Mouse (Mus musculus) midbrain, embryonic 16.5 days (tissue): ENCODE measurements around the gene Zfyve9. TPM values are rescaled to one million over a fixed set of nuclear protein-coding genes. Genes with fewer than 3 reads are reported as not detected.

Source experiments
- ATAC-seq: fragments of 200-750 bp; cut with Nextera tagmentation; 2 replicates; pipeline ENCODE4 v1.8.0; 2017; ENCODE audit warnings: moderate TSS enrichment
- H3K27ac ChIP-seq: fragments of 300-500 bp; sonication (generic); 2 replicates; pipeline ENCODE4 v1.5.1; 2014; ENCODE audit warnings: mild to moderate bottlenecking, low read length, mixed read lengths
- H3K27me3 ChIP-seq: fragments of 300-500 bp; sonication (generic); 2 replicates; pipeline ENCODE4 v1.6.1; 2014; ENCODE audit warnings: low read depth, low read length, mixed read lengths; ENCODE audit not compliant: control insufficient read depth, insufficient read depth
- H3K36me3 ChIP-seq: fragments of 300-500 bp; sonication (generic); 2 replicates; pipeline ENCODE4 v1.6.1; 2014; ENCODE audit warnings: mild to moderate bottlenecking, low read length, moderate library complexity, mixed read lengths; ENCODE audit not compliant: control insufficient read depth, insufficient read depth
- H3K4me1 ChIP-seq: fragments of 300-500 bp; sonication (generic); 2 replicates; pipeline ENCODE4 v1.6.1; 2014; ENCODE audit warnings: mild to moderate bottlenecking, low read length, mixed read lengths; ENCODE audit not compliant: control insufficient read depth, insufficient read depth
- H3K4me2 ChIP-seq: fragments of 300-500 bp; sonication (generic); 2 replicates; pipeline ENCODE4 v1.6.1; 2014; ENCODE audit warnings: mild to moderate bottlenecking, low read length, mixed read lengths
- H3K4me3 ChIP-seq: fragments of 300-500 bp; sonication (generic); 2 replicates; pipeline ENCODE4 v1.5.1; 2014; ENCODE audit warnings: low read depth, mild to moderate bottlenecking, low read length, moderate library complexity, mixed read lengths
- H3K9ac ChIP-seq: fragments of 300-500 bp; sonication (generic); 2 replicates; pipeline ENCODE4 v1.6.1; 2014; ENCODE audit warnings: low read depth, low read length, mixed read lengths
- H3K9me3 ChIP-seq: fragments of 300-500 bp; sonication (generic); replicated peaks from 2 replicates; pipeline ENCODE4 v1.6.1; 2014; ENCODE audit warnings: mild to moderate bottlenecking, low read length, mixed read lengths; ENCODE audit not compliant: control insufficient read depth, poor library complexity, severe bottlenecking
- WGBS: fragments of 180-500 bp; shearing (Covaris S2); extraction: QIAGEN DNeasy Blood & Tissue Kit; methylation state at CpG from one replicate; pipeline ENCODE4 v1.1.7; 2014; 5-methylcytosine and 5-hydroxymethylcytosine counted together
- polyA plus RNA-seq: library from polyadenylated mRNA; unstranded; fragments of >200 nt; fragmentation: Nextera tagmentation; extraction: Ambion mirVana; gene quantifications from 2 replicates; pipeline ENCODE4 v1.2.1, GENCODE M21; 2015

The Zfyve9 gene
- polyA plus RNA-seq, 1 experiment from 2014 or later: 6.3 TPM

DNA sequence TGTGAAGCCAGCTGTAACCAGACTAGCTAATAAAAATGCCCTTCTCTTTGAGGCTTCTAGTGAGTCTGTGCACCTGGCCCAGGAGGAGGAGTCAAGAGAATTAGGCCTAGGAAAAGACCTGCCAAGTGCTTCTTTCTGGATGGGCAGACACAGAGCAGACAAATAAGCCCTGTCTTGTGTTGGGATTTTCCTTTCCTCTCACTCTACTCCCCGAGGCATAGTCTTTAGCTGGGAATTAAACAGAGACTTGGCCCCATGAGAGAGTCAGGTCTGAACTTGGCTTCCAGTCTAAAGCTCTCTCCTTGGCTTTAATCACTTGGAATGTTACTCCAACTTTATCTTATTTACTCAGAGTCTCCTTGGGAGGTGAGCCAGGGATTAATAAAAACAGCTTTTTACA, 13.3 kb upstream of the Zfyve9 start:
- H3K4me3 ChIP-seq: no peak overlapping the region
- no peak for ATAC-seq
- H3K9ac ChIP-seq: no peak overlapping the region
- H3K27ac ChIP-seq: no peak overlapping the region
- H3K4me1 ChIP-seq: no peaks in the 10 kb centered on the region
- no peaks in the 10 kb centered on the region for H3K9me3 ChIP-seq
- no peak overlapping the region for H3K4me2 ChIP-seq
- H3K27me3 ChIP-seq: no peaks in the 10 kb centered on the region
- WGBS: 50% methylated on average over 1 of the region's 1 CpGs
- H3K36me3 ChIP-seq: no peaks in the 10 kb centered on the region

- no peak for ATAC-seq
- Histone ChIP-seq H3K4me3 (no peak overlapping the region), H3K27ac (no peak overlapping the region), H3K36me3 (no peaks in the 10 kb centered on the region), H3K9ac (no peak overlapping the region), H3K27me3 (no peaks in the 10 kb centered on the region), H3K9me3 (no peaks in the 10 kb centered on the region), H3K4me1 (no peaks in the 10 kb centered on the region), H3K4me2 (no peak overlapping the region)
- 87% methylated on average over 1 of the region's 1 CpGs for WGBS
These were observed 9.9 kb upstream of the Zfyve9 start for GRCm38 (mm10) chr4:108790507-108790906.

DNA sequence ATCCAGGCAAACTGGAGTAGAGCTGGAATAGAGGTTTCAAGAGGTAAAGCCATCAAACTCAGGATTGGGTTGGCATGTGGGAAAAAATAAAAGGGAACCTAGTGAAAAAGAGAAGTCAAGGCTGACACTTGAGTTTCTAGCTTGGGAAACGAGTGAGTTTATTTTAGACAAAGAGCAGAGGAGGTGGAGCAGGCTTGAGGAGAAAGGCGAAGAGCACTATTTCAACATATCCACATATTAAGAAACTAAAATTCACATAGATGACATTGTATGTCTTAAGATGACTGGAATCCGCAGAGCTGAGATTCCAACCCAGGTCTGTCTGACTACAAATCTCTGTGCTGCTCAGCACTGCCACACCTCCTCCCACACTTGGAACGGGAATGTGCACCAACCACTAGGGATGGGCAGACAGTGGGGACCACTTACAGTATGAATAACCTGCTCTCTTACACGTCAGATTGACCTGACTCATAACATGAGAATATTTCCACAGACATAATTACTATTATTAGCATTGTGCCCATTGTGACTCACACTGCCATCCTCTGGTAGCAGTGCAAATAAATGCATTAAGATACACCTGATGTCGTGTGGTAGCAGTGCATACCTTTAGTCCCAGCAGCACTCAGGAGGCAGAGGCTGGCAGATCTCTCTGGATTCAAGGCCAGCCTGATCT, 8.8 kb upstream of the Zfyve9 start:
- ATAC-seq: no peak
- Histone ChIP-seq H3K4me3 (no peak overlapping the region), H3K36me3 (no peaks in the 10 kb centered on the region), H3K27me3 (no peaks in the 10 kb centered on the region), H3K9me3 (no peaks in the 10 kb centered on the region), H3K9ac (no peak overlapping the region), H3K4me2 (no peak overlapping the region), H3K27ac (no peak overlapping the region), H3K4me1 (no peaks in the 10 kb centered on the region)
- 74% methylated on average over 6 of the region's 6 CpGs for WGBS

GRCm38 (mm10) chr4:108782421-108783085, 2.0 kb upstream of the Zfyve9 start:
- no peak overlapping the region for H3K27ac ChIP-seq
- no peak overlapping the region for H3K9ac ChIP-seq
- ATAC-seq: no peak
- H3K4me2 ChIP-seq: no peak overlapping the region
- no peak overlapping the region for H3K4me3 ChIP-seq
- no peaks in the 10 kb centered on the region for H3K36me3 ChIP-seq
- H3K27me3 ChIP-seq: no peaks in the 10 kb centered on the region
- peaks cover 8% of the 10 kb centered on the region for H3K4me1 ChIP-seq
- no peaks in the 10 kb centered on the region for H3K9me3 ChIP-seq
- 34% methylated on average over 8 of the region's 8 CpGs for WGBS

- Histone ChIP-seq H3K27me3 (no peaks in the 10 kb centered on the region), H3K27ac (no peak overlapping the region)
- 37% methylated on average over 3 of the region's 3 CpGs for WGBS
These were observed 998 bp upstream of the Zfyve9 start for GRCm38 (mm10) chr4:108781596-108781995.

GRCm38 (mm10) chr4:108780864-108781205, 237 bp upstream of the Zfyve9 start:
- Histone ChIP-seq H3K27ac (peak overlapping the region; percentile 94), H3K4me3 (peak overlapping the region; percentile 77), H3K36me3 (no peaks in the 10 kb centered on the region), H3K4me1 (peaks cover 8% of the 10 kb centered on the region), H3K9ac (peak overlapping the region; percentile 94), H3K27me3 (no peaks in the 10 kb centered on the region), H3K4me2 (peak overlapping the region; percentile 50), H3K9me3 (no peaks in the 10 kb centered on the region)
- under 1% methylated on average over 12 of the region's 20 CpGs for WGBS
- ATAC-seq: no peak

More at GRCm38 (mm10) chr4:108781596-108781995, 998 bp upstream of the Zfyve9 start:
- Histone ChIP-seq H3K4me3 (no peak overlapping the region), H3K4me2 (peak overlapping the region; percentile 50), H3K4me1 (peaks cover 8% of the 10 kb centered on the region), H3K36me3 (no peaks in the 10 kb centered on the region), H3K9ac (no peak overlapping the region), H3K9me3 (no peaks in the 10 kb centered on the region)
- no peak for ATAC-seq

DNA sequence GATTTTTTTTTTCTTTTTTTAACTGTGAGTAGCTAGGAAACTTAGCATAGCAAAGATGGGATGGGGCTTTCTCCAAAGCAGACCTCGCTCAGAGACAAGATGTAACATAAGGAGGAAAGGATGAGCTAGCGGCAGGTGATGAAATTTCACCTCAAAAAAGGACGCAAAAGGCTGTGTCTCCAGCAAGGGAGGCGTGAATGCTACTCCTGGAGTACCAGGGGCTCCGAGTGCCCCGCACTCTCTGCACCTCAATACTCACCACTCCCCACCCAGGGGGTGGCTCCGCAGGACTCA, 888 bp downstream of the Zfyve9 start:
- H3K9me3 ChIP-seq: no peaks in the 10 kb centered on the region
- H3K4me1 ChIP-seq: peaks cover 8% of the 10 kb centered on the region
- no peaks in the 10 kb centered on the region for H3K27me3 ChIP-seq
- no peak for ATAC-seq
- H3K4me3 ChIP-seq: peak overlapping the region; percentile 77
- WGBS: under 1% methylated on average over 7 of the region's 7 CpGs
- peak overlapping the region; percentile 50 for H3K4me2 ChIP-seq
- peak overlapping the region; percentile 94 for H3K27ac ChIP-seq
- no peaks in the 10 kb centered on the region for H3K36me3 ChIP-seq
- H3K9ac ChIP-seq: peak overlapping the region; percentile 94

DNA sequence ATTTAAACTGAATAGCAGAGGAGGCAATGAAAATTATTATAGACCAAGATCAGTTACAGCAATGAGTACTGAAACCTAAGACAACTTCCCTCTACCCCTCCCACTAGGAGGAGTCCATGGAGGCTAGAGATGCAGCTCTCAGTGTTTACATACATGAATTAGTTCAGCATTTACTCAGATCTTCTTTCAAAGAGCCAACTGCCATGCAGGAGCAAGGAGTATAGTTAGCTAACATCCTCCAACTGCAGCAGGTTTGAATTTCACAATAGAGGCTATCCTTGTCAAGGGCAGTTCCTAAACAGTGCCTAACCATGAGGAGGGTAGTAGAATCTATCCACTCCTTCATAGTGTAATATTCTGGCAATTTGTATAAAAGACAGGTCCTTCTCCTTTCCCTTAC, 12.1 kb downstream of the Zfyve9 start:
- ATAC-seq: no peak
- Histone ChIP-seq H3K27ac (no peak overlapping the region), H3K36me3 (no peaks in the 10 kb centered on the region), H3K4me2 (no peak overlapping the region), H3K9ac (no peak overlapping the region), H3K4me1 (no peaks in the 10 kb centered on the region), H3K9me3 (no peaks in the 10 kb centered on the region), H3K4me3 (no peak overlapping the region), H3K27me3 (no peaks in the 10 kb centered on the region)

GRCm38 (mm10) chr4:108759583-108759982, 21.0 kb downstream of the Zfyve9 start:
- ATAC-seq: no peak
- Histone ChIP-seq H3K9ac (no peak overlapping the region), H3K4me2 (no peak overlapping the region), H3K4me1 (no peaks in the 10 kb centered on the region), H3K4me3 (no peak overlapping the region), H3K36me3 (no peaks in the 10 kb centered on the region), H3K27ac (no peak overlapping the region), H3K9me3 (no peaks in the 10 kb centered on the region), H3K27me3 (no peaks in the 10 kb centered on the region)
- 95% methylated on average over 3 of the region's 3 CpGs for WGBS
